Mouse (Mus musculus): ENCODE measurements around the gene Btbd35f28. TPM values are rescaled to one million over a fixed set of nuclear protein-coding genes. Genes with fewer than 3 reads are reported as not detected.
"Not testable (repeated sequence)": the region's sequence is repeated elsewhere in the genome, so short reads cannot be mapped to it uniquely, and the experiment has no call there.

Gene Btbd35f28
- total RNA-seq (2015) = not detected in 2 replicates
- total RNA-seq (2017) = not detected in 2 replicates

DNA sequence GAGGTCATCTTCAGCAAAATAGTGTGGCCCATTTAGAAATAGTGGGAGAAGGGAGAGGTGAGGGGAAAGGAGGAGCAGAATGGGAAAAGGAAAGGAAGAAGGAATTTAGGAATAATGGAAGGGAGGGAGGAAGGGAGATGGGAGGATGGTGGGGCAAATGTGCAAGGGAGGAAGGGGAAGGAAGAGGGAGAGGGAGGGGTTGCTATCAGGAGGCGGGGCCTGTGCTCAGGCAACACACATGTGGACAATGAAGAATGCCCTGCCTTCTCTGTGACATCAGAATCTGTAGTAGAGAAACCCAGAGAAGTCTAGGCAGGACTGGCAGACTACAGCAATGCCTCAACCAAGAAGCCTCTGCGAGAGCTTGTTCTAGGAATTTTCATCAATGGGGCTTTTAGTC lies at the start of gene Btbd35f28:
TSS of gene Btbd35f28 (plus strand) at position 301 of the 400 bp plus-strand sequence.
- ATAC-seq (replicated peaks; ENCODE audit: poor library complexity) = not testable (repeated sequence)

Other genes with a start within 250 kb of the Btbd35f28 start
- gene Btbd35f16, start 239.6 kb upstream of the Btbd35f28 start, total RNA-seq (2015) = not detected in 2 replicates
- not detected in 2 replicates for gene Btbd35f16, start 239.6 kb upstream of the Btbd35f28 start, total RNA-seq (2017)
- not detected in 2 replicates for gene Btbd35f3, start 158.9 kb upstream of the Btbd35f28 start, total RNA-seq (2015)
- not detected in 2 replicates for gene Btbd35f3, start 158.9 kb upstream of the Btbd35f28 start, total RNA-seq (2017)
- not detected in 2 replicates for gene Btbd35f20, start 94.7 kb downstream of the Btbd35f28 start, total RNA-seq (2015)
- gene Btbd35f20, start 94.7 kb downstream of the Btbd35f28 start, total RNA-seq (2017) = not detected in 2 replicates
- gene Btbd35f17, start 174.1 kb downstream of the Btbd35f28 start, total RNA-seq (2015) = not detected in 2 replicates
- gene Btbd35f17, start 174.1 kb downstream of the Btbd35f28 start, total RNA-seq (2017) = not detected in 2 replicates

Data from megakaryocyte progenitor cell, adult 5-6 weeks (primary cell).